Mouse (Mus musculus) intestine, embryonic 15.5 days (tissue): ENCODE data around the gene Zbtb1. TPM values are rescaled to one million over a fixed set of nuclear protein-coding genes. Genes with fewer than 3 reads are reported as not detected.

Source experiments
- ATAC-seq: fragments of 200-750 bp; cut with Nextera tagmentation; 2 replicates; pipeline ENCODE4 v1.8.0; 2017; ENCODE audit warnings: moderate TSS enrichment, moderate library complexity
- H3K27ac ChIP-seq: fragments of 300-500 bp; sonication (generic); 2 replicates; pipeline ENCODE4 v1.5.1; 2015; ENCODE audit warnings: mild to moderate bottlenecking, inconsistent platforms
- H3K27me3 ChIP-seq: fragments of 300-500 bp; sonication (generic); replicated peaks from 2 replicates; pipeline ENCODE4 v1.6.1; 2015; ENCODE audit warnings: inconsistent platforms
- H3K36me3 ChIP-seq: fragments of 300-500 bp; sonication (generic); 2 replicates; pipeline ENCODE4 v1.6.1; 2015; ENCODE audit warnings: inconsistent platforms
- H3K4me1 ChIP-seq: fragments of 300-500 bp; sonication (generic); replicated peaks from 2 replicates; pipeline ENCODE4 v1.6.1; 2015; ENCODE audit warnings: inconsistent platforms
- H3K4me2 ChIP-seq: fragments of 300-500 bp; sonication (generic); replicated peaks from 2 replicates; pipeline ENCODE4 v1.6.1; 2015; ENCODE audit warnings: mild to moderate bottlenecking, inconsistent platforms
- H3K4me3 ChIP-seq: fragments of 300-500 bp; sonication (generic); replicated peaks from 2 replicates; pipeline ENCODE4 v1.5.1; 2015; ENCODE audit warnings: inconsistent platforms
- H3K9ac ChIP-seq: fragments of 300-500 bp; sonication (generic); 2 replicates; pipeline ENCODE4 v1.6.1; 2015; ENCODE audit warnings: inconsistent platforms
- H3K9me3 ChIP-seq: fragments of 300-500 bp; sonication (generic); 2 replicates; pipeline ENCODE4 v1.6.1; 2016; ENCODE audit warnings: inconsistent platforms
- WGBS: fragments of 180-500 bp; shearing (Covaris S2); methylation state at CpG from one replicate; pipeline ENCODE4 v1.1.7; 2015; 5-methylcytosine and 5-hydroxymethylcytosine counted together
- polyA plus RNA-seq: library from polyadenylated mRNA; unstranded; fragments of >200 nt; fragmentation: Nextera tagmentation; extraction: Ambion mirVana; gene quantifications from 2 replicates; pipeline ENCODE4 v1.2.1, GENCODE M21; 2015

Zbtb1 gene
- polyA plus RNA-seq, 1 experiment from 2014 or later: 7.6 TPM

DNA sequence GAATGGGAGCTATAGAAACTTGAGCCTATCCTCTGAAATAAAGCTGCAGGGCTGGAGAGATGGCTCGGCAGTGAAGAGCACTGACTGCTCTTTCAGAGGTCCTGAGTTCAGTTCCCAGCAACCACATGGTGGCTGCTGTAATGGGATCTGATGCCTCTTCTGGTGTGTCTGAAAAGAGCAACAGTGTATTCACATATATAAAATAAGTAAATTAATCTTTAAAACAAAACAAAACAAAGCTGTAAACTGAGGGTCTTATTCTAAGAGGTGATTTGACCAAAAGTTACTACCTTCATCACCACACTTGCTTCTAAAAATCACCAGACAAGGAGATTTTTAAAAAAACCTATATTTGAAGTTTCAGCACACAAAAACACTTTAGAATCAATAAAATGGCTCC, 9.2 kb upstream of the Zbtb1 start:
- Histone ChIP-seq H3K4me2 (no peak overlapping the region), H3K4me3 (no peak overlapping the region), H3K27me3 (no peaks in the 10 kb centered on the region), H3K9me3 (no peaks in the 10 kb centered on the region), H3K36me3 (no peaks in the 10 kb centered on the region), H3K27ac (no peak overlapping the region), H3K9ac (no peak overlapping the region), H3K4me1 (no peaks in the 10 kb centered on the region)
- WGBS: 77% methylated on average over 1 of the region's 1 CpGs
- ATAC-seq: no peak

DNA sequence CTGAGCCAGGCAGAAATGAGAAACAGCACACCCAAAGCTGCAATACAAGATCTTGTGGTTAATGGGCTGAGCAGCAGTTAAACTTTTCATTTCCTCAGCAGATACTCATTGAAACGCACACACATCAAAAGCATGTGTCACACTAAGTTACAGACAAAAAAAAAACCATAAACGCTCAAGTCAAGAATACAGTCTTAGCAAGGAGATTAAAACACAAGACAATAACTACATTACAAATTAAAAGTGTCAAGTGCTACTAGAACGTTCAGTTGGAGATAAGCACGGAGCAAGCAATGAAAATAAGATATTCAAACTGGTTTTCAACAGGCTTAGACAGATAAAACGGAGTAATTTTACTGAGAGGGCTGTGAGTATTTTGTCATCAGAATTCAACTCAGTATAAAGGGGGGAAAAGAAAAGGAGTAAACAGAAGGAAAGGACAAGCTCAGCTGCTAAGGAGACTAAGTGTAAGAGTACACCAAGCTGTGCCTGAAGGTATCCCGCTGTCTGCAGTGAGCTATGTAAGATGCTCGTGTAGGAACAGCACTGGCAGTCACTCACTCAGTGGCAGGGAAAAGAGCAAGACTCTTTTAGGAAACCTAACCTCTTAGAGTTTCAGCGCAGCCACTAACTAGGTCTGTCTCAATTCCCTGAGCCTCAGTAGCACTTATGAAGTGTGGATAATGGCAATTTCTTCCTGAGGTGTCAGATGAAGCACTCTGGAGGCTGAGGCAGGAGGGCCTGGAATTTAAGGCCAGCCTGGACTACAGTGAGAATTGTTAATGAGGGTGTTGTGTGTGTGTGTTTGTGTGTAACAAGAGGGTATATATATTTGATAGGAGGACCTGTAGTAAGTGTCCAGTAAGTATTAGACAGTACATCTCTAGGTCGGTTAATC, 8.4 kb upstream of the Zbtb1 start:
- Histone ChIP-seq H3K4me2 (no peak overlapping the region), H3K27me3 (no peaks in the 10 kb centered on the region), H3K4me1 (no peaks in the 10 kb centered on the region), H3K4me3 (no peak overlapping the region), H3K9me3 (no peaks in the 10 kb centered on the region), H3K36me3 (no peaks in the 10 kb centered on the region), H3K9ac (no peak overlapping the region), H3K27ac (no peak overlapping the region)
- 69% methylated on average over 9 of the region's 9 CpGs for WGBS
- ATAC-seq: no peak

DNA sequence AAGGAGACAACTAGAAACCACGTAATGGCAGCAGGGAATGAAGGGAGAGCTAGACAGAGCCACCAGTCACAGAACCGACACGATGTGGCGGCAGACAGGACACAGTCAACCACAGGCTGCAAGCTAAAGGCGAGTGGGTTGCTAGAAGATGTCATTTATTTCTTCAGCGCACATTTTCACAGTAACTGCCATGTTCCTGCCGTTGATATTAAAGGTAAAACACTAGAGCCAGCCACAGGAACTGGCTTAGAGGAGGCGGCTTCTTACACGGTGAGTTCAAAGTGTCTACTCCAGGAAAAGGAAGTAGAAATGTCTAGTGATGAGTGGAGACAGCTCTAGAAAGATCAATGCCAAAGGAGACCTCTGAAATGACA, 7.8 kb upstream of the Zbtb1 start:
- Histone ChIP-seq H3K4me2 (no peak overlapping the region), H3K4me3 (no peak overlapping the region), H3K9ac (no peak overlapping the region), H3K36me3 (no peaks in the 10 kb centered on the region), H3K27ac (no peak overlapping the region), H3K4me1 (0 out of 2 replicates have a peak, but pooled peaks cover 3% of the 10 kb centered on the region), H3K9me3 (no peaks in the 10 kb centered on the region), H3K27me3 (no peaks in the 10 kb centered on the region)
- WGBS: 85% methylated on average over 9 of the region's 9 CpGs
- no peak for ATAC-seq

DNA sequence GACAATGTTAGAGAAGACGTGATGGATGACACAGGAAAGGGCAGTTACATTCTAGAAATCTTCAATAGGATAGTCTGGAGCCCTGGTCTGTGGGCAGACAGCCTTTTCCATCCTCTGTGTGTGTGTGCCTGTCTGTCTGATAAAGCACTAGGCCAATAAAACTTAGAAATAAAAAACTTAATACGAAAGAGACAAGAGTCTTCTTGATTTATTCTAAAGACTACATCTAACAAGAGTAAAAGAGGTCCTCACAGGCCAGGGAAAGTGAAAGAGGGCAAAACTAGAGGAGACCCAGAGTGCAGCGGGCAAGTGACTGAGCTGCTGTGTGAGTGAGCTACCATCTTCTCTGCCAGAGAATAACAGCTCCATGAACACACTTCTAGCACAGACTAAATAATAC, 3.8 kb upstream of the Zbtb1 start:
- ATAC-seq: no peak
- 69% methylated on average over 3 of the region's 3 CpGs for WGBS
- no peak overlapping the region for H3K9ac ChIP-seq
- no peaks in the 10 kb centered on the region for H3K36me3 ChIP-seq
- H3K27me3 ChIP-seq: no peaks in the 10 kb centered on the region
- H3K27ac ChIP-seq: no peak overlapping the region
- no peak overlapping the region for H3K4me2 ChIP-seq
- H3K4me3 ChIP-seq: no peak overlapping the region
- peaks cover 15% of the 10 kb centered on the region for H3K4me1 ChIP-seq
- H3K9me3 ChIP-seq: no peaks in the 10 kb centered on the region

DNA sequence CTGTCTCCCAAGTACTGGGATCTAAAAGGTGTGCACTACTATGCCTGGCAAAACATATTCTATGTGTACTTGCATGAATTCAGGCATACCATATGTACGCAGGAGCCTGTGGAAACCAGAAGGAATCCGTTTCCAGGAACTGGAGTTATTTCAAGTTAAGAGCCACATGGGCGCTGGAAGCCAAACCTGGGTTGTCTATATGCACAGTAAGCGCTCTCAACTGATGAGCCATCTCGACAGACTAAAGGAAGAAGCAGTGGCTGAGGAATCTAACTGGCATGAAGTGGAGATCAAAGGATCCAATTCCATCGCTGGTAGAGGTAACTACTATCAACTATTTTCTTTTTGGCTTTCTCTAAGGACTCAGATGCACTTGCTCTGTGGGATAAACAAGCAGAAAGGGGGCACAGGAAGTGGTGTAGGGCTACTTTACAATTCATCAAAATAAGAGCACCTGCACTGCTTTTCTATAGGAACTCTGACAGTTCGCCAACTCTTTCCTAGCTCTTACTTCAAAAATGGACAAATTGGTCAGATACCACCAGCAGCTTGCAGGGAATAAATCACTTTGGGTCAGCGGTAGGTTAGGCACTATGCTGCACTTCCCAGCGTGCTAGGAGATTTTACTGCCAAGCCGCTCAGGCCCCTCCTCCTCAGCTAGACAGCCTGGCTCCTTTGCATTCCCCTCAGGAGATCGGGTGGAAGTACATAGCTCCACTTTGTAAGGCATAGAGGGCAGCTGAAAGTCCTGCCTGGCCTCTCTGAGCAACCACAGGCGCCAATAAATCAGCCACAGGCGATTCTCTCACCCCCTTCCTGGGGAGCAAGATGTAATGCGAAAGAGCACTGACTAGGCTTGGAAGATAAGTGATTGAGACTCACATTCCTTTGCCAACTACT, 2.7 kb upstream of the Zbtb1 start:
- H3K27ac ChIP-seq: 0 out of 2 replicates have a peak overlapping the region, but pooled peaks have one; percentile 56
- no peak for ATAC-seq
- no peaks in the 10 kb centered on the region for H3K36me3 ChIP-seq
- H3K4me1 ChIP-seq: peaks cover 21% of the 10 kb centered on the region
- H3K9me3 ChIP-seq: no peaks in the 10 kb centered on the region
- H3K4me2 ChIP-seq: peak overlapping the region; percentile 88
- H3K4me3 ChIP-seq: 0 out of 2 replicates have a peak overlapping the region, but pooled peaks have one; percentile 1
- 25% methylated on average over 14 of the region's 14 CpGs for WGBS
- H3K9ac ChIP-seq: no peak overlapping the region
- H3K27me3 ChIP-seq: no peaks in the 10 kb centered on the region

DNA sequence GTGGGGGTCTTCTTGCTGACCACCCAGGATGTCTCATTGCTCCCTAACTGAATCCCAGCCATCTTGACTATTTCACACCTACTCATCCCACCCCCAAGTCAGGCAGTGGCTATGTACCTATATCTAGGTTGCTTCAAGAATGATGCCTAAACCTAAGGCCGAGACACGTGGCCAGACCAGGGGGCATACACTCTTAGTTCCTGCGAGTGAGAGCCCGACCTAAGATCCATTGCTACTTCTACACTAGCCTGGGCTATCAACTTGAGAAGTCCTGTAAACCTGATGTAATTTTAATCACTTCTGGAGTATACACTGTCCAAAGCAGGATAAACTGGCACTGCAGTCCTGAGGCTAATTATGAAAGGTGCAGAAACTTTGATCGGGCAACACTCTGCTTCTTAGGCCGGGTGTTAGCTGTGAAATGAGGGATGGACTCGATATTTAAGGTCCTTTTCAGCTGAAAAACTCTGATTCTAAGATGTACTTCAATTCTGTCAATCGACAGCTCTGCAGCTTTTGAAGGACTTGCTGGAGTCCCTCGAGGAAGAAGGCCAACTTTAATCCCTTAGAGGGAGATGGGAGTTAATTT, 1.8 kb upstream of the Zbtb1 start:
- H3K27me3 ChIP-seq: no peaks in the 10 kb centered on the region
- H3K4me2 ChIP-seq: peak overlapping the region; percentile 88
- WGBS: 9% methylated on average over 9 of the region's 9 CpGs
- peaks cover 28% of the 10 kb centered on the region for H3K4me1 ChIP-seq
- H3K36me3 ChIP-seq: no peaks in the 10 kb centered on the region
- 0 out of 2 replicates have a peak overlapping the region, but pooled peaks have one; percentile 100 for H3K27ac ChIP-seq
- H3K9ac ChIP-seq: 0 out of 2 replicates have a peak overlapping the region, but pooled peaks have one; percentile 97
- no peaks in the 10 kb centered on the region for H3K9me3 ChIP-seq
- peak overlapping the region; percentile 87 for H3K4me3 ChIP-seq
- no peak for ATAC-seq

DNA sequence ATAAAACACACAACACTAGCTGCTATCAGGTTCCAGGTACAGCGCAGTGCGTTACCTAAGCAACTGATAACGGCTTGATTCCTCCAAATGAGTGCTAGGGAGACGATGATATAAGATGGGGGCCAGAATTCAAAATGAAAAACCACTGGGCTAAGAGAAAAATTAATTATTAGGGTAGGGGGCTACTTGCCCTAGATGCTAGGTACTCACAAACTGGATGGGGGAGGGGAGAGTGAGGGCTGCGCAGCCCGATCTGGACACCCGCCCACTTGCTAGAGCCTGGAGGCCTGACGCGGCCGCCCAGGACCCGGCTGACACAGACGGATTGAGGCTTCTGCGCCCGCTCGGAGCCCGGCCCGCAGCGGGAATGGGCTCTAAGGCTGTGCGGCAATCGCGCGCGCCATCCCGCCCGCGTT, 1.3 kb upstream of the Zbtb1 start:
- Histone ChIP-seq H3K27me3 (no peaks in the 10 kb centered on the region), H3K9me3 (no peaks in the 10 kb centered on the region), H3K36me3 (no peaks in the 10 kb centered on the region), H3K4me3 (peak overlapping the region; percentile 87), H3K4me2 (peak overlapping the region; percentile 88), H3K4me1 (peaks cover 28% of the 10 kb centered on the region), H3K27ac (peak overlapping the region; percentile 100), H3K9ac (peak overlapping the region; percentile 97)
- WGBS: 1% methylated on average over 26 of the region's 26 CpGs
- ATAC-seq: peak; percentile 43

DNA sequence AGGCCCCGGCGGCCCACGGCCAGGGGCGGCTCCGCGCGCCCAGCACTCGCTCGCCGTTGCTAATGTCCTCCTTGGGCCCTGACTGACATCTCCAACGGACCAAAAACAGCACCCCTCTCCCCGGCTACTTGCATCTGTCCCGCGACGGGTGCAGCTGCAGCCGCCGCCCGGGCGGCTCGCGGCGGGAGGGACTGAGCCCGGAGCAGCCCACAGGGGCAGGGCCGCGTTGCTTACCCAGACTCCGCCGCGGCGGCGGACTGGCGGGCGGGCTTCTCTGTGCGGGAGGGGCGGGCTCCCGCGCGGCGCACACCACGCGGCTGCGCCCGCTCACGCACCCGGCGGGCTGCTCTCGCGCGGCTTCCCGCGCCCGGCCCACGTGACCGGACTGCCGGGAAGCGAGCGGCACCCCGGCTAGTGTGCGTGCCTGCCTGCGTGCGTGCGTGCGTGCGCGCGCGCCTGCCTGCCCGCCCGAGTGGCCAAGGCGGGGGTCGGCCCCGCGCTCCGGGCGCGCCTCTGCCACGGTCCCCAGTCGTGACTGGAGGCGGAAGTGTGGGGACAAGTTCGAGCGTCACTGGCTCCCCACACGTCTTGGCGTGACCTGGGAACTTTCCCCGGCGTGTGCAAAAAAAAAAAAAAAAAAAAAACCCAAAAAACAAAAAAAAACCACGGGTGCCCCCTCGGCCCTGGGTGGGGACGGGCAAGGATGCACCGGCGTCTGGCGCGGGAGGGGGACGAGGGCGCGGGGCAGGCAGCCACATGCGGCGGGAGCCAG, 674 bp upstream of the Zbtb1 start, which contains the start of gene Zbtb25:
TSS of gene Zbtb25 (minus strand) at position 397 of the 772 bp plus-strand sequence.
- H3K9me3 ChIP-seq: no peaks in the 10 kb centered on the region
- H3K36me3 ChIP-seq: no peaks in the 10 kb centered on the region
- H3K4me1 ChIP-seq: peaks cover 28% of the 10 kb centered on the region
- H3K4me2 ChIP-seq: peak within 1 kb of the TSS; percentile 88
- under 1% methylated on average over 96 of the region's 96 CpGs for WGBS
- H3K27ac ChIP-seq: peak within 1 kb of the TSS; percentile 100
- peak; percentile 83 for ATAC-seq
- H3K4me3 ChIP-seq: peak within 1 kb of the TSS; percentile 87
- H3K27me3 ChIP-seq: no peaks in the 10 kb centered on the region
- H3K9ac ChIP-seq: peak within 1 kb of the TSS; percentile 97

DNA sequence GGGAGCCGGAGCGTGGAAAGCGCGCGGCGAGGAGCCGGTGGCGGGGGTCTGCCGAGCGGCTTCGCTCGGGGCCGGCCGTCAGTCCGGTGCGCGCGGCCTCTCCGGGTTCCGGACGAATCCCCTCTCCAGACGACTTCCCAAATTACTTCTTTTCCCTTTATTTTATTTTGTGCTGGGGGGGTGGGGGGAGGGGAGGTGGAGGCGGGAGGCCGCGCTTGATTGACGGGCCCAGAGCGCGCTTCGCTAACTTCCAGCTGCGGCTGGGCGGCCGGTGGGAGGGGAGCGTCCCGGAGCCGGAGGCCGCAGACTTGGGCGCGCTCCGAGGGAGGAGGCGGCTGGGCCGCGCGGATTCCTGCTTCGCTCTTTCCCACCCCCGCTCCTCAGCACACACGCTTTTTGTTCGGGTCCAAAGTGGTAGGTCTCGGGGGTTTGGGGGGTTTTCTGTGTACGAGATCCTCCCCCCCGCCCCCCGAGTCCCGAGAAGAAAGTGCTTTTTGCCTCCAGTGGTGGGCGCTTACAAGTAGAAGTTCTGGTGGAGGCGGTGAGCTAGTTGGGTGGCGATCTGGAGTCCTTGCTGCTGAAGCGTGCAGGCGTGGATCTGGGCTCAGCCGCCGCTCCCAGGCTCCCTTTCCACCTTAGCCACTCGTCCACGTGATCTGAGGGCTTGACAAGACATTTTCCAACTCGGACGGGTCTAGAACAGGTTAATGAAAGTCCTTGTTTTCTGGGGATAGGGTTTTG, 935 bp downstream of the Zbtb1 start:
- Histone ChIP-seq H3K9ac (peak overlapping the region; percentile 97), H3K27me3 (no peaks in the 10 kb centered on the region), H3K4me3 (peak overlapping the region; percentile 87), H3K9me3 (no peaks in the 10 kb centered on the region), H3K27ac (peak overlapping the region; percentile 100), H3K4me1 (peaks cover 28% of the 10 kb centered on the region), H3K36me3 (no peaks in the 10 kb centered on the region), H3K4me2 (peak overlapping the region; percentile 88)
- ATAC-seq: peak; percentile 75
- under 1% methylated on average over 61 of the region's 63 CpGs for WGBS

DNA sequence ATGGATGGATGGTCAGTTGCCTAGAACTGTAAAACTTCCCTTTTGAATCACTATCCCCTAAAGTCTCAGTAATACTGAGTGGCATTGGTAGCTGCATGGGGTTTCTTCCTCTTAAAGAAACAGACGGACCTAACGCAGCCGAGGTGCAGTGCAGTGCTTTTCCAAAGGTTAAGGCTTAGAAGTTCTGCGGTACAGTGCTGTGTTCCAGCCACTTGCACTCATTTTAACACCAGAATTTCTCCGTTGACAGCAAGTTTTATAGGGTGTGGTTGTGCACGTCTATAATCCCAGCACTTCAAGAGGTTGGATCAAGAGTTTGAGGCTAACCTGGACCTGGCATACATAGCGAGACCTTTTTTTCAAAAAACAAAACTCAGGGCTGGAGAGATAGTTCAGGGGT, 2.0 kb downstream of the Zbtb1 start:
- Histone ChIP-seq H3K9me3 (no peaks in the 10 kb centered on the region), H3K27me3 (no peaks in the 10 kb centered on the region), H3K4me2 (peak overlapping the region; percentile 88), H3K4me1 (peaks cover 28% of the 10 kb centered on the region), H3K27ac (peak overlapping the region; percentile 100; the same call in 1 of the 2 replicates), H3K9ac (peak overlapping the region; percentile 97), H3K36me3 (no peaks in the 10 kb centered on the region), H3K4me3 (peak overlapping the region; percentile 87)
- 44% methylated on average over 7 of the region's 7 CpGs for WGBS
- no peak for ATAC-seq
